Mouse (Mus musculus) stomach, embryonic 14.5 days (tissue): ENCODE data around the gene Mid1. TPM values are rescaled to one million over a fixed set of nuclear protein-coding genes. Genes with fewer than 3 reads are reported as not detected.

Source experiments
- ATAC-seq: fragments of 200-750 bp; cut with Nextera tagmentation; 2 replicates; pipeline ENCODE4 v1.8.0; 2017; ENCODE audit warnings: low read depth, moderate TSS enrichment; ENCODE audit not compliant: insufficient number of reproducible peaks, insufficient read depth, low FRiP score
- H3K27ac ChIP-seq: fragments of 300-500 bp; sonication (generic); 2 replicates; pipeline ENCODE4 v1.5.1; 2014; ENCODE audit warnings: mild to moderate bottlenecking, low read length, moderate library complexity, mixed read lengths
- H3K27me3 ChIP-seq: fragments of 300-500 bp; sonication (generic); 2 replicates; pipeline ENCODE4 v1.6.1; 2014; ENCODE audit warnings: low read length, control low read depth, mixed read lengths; ENCODE audit not compliant: control insufficient read depth, insufficient read depth
- H3K36me3 ChIP-seq: fragments of 300-500 bp; sonication (generic); 2 replicates; pipeline ENCODE4 v1.6.1; 2014; ENCODE audit warnings: mild to moderate bottlenecking, control low read depth, low read length, moderate library complexity, mixed read lengths; ENCODE audit not compliant: control insufficient read depth, insufficient read depth
- H3K4me1 ChIP-seq: fragments of 300-500 bp; sonication (generic); 2 replicates; pipeline ENCODE4 v1.6.1; 2014; ENCODE audit warnings: low read length, control low read depth, mixed read lengths; ENCODE audit not compliant: control insufficient read depth, insufficient read depth
- H3K4me2 ChIP-seq: fragments of 300-500 bp; sonication (generic); replicated peaks from 2 replicates; pipeline ENCODE4 v1.6.1; 2014; ENCODE audit warnings: low read depth, low read length, control low read depth
- H3K4me3 ChIP-seq: fragments of 300-500 bp; sonication (generic); 2 replicates; pipeline ENCODE4 v1.5.1; 2014; ENCODE audit warnings: low read depth, low read length, control low read depth
- H3K9ac ChIP-seq: fragments of 300-500 bp; sonication (generic); replicated peaks from 2 replicates; pipeline ENCODE4 v1.6.1; 2014; ENCODE audit warnings: low read depth, mild to moderate bottlenecking, control low read depth, low read length, moderate library complexity, mixed read lengths
- H3K9me3 ChIP-seq: fragments of 300-500 bp; sonication (generic); 2 replicates; pipeline ENCODE4 v1.6.1; 2016; ENCODE audit warnings: low read depth, low read length, control low read depth; ENCODE audit not compliant: control insufficient read depth
- WGBS: fragments of 180-500 bp; shearing (Covaris S2); extraction: QIAGEN DNeasy Blood & Tissue Kit; methylation state at CpG from one replicate; pipeline ENCODE4 v1.1.7; 2014; 5-methylcytosine and 5-hydroxymethylcytosine counted together
- polyA plus RNA-seq: library from polyadenylated mRNA; unstranded; fragments of >200 nt; fragmentation: Nextera tagmentation; extraction: Ambion mirVana; gene quantifications from 2 replicates; pipeline ENCODE4 v1.2.1, GENCODE M21; 2014

Mid1 gene
- polyA plus RNA-seq, 1 experiment from 2014 or later, result 14.4 TPM

DNA sequence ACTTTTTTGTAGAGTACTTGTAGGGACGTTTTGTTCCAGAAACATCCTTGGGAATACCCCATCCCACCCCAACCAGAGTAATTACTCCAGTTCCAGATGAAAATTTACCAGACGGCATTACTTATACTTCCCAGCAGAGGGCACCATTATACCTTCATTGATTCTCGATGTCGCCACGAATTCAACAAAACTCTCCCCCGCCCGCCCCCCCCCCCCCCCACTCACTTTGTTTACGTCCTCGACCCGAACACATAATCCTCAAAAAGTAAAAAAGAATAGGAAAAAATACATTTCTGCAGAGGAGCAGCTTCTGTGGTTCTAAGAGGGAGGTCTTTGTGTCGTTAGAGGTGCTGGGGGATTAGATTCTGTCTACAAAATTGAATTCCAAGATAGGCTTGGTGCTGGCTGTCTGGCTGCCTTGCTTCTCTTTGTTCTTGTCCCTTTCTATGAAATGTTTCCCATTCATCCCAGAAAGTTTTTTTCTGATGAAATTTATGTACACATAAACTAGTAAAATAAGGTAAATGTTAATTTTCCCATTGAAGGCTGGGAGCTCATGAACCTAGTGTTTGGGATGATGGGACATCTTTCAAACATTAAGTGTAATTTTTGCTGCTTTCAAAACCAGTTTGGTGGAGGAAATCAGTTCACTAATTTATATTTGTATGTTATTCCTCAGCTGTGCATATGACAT lies 114.1 kb downstream of the Mid1 start:
- H3K4me1 ChIP-seq, result no peaks in the 10 kb centered on the region
- H3K27ac ChIP-seq, result no peak overlapping the region
- H3K36me3 ChIP-seq, result no peaks in the 10 kb centered on the region
- H3K4me3 ChIP-seq, result peak overlapping the region; percentile 11; the same call in 1 of the 2 replicates
- H3K4me2 ChIP-seq, result no peak overlapping the region
- no peak for ATAC-seq
- no peaks in the 10 kb centered on the region for H3K27me3 ChIP-seq
- H3K9me3 ChIP-seq, result no peaks in the 10 kb centered on the region
- H3K9ac ChIP-seq, result no peak overlapping the region
- WGBS, result 9% methylated on average over 9 of the region's 11 CpGs

DNA sequence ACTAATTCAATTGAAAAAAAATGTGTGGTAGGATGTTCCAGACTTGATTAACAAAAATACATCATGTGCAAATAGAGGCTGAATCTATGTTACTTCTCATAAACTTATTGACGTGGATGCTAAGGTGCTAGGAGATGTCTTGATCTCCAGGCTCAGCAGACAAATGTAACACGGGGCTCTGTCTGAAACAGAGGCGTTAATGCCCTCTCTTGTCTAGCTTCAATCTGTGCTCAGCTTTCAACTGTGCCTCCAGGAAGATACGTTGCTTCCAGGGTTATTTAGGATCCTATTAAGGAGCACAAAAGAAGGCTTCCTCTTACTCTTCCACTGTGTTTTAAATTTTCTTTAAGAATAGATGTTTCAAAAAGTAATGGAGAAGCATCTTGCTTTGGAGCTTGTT lies 115.2 kb downstream of the Mid1 start:
- Histone ChIP-seq H3K4me1 (no peaks in the 10 kb centered on the region), H3K27ac (no peak overlapping the region), H3K9ac (no peak overlapping the region), H3K27me3 (no peaks in the 10 kb centered on the region), H3K9me3 (no peaks in the 10 kb centered on the region), H3K4me3 (no peak overlapping the region), H3K4me2 (no peak overlapping the region), H3K36me3 (no peaks in the 10 kb centered on the region)
- 65% methylated on average over 4 of the region's 4 CpGs for WGBS
- ATAC-seq, result no peak

DNA sequence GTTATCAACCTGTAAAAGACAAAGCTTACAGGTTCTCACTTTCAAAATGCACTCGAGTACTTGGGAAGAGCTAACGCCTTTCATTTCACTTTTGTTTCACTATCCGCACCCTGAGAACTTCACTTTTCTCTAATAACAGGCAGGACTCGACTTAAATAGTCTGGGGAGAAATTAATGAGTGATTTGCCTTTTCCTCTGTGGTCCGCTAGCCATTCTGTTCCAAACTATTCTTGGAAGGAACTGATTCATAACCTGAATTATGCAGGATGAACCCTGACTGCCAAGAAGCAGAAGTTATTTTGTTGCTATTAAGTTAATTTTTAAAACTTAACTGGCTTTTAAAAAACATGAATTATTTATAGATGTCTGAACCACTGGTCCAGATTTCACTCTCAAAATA lies 120.8 kb downstream of the Mid1 start:
- Histone ChIP-seq H3K4me3 (no peak overlapping the region), H3K4me1 (no peaks in the 10 kb centered on the region), H3K36me3 (no peaks in the 10 kb centered on the region), H3K4me2 (no peak overlapping the region), H3K27ac (no peak overlapping the region), H3K9ac (no peak overlapping the region), H3K27me3 (no peaks in the 10 kb centered on the region), H3K9me3 (no peaks in the 10 kb centered on the region)
- WGBS, result 62% methylated on average over 5 of the region's 5 CpGs
- no peak for ATAC-seq

DNA sequence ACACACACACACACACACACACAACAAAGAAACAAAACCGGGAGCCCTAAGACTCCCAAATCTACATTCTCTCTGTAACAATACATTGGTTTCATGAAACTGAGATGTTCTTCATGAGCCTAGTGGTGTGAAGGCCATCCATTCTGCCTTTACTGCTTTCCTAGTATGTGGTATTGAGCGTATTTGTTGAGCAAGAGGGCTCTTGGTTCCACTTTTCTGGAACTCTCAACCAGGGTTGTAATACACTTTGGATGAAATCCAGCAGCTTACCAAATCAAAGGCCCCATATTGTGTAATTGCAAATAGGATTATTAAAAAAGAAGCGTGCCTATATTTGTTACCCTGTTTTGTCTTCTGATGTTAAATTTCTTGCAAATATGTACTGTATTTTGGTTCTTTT lies 122.7 kb downstream of the Mid1 start:
- Histone ChIP-seq H3K9me3 (no peaks in the 10 kb centered on the region), H3K27ac (no peak overlapping the region), H3K27me3 (no peaks in the 10 kb centered on the region), H3K36me3 (no peaks in the 10 kb centered on the region), H3K4me2 (no peak overlapping the region), H3K4me3 (no peak overlapping the region), H3K9ac (no peak overlapping the region), H3K4me1 (no peaks in the 10 kb centered on the region)
- WGBS, result 79% methylated on average over 3 of the region's 3 CpGs
- no peak for ATAC-seq

DNA sequence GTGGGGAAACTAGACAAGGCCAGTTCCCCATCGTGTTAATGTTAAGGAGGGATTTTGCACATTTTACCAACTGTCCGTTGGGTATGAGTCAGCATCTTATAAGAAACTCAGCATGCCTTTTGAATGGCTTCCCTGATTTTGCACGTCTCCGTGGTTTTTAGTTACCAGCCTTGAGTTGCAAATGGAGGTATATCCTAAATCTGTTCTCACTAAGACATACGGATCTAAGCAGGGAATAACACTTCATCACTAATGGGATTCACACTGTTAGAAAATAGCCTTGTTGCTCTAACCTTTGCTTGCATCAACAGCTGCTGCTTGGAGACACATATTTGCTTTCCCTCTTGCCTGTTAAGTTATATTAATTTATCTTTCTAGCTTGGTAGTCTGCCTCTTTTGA lies 126.3 kb downstream of the Mid1 start:
- no peak for ATAC-seq
- no peak overlapping the region for H3K4me2 ChIP-seq
- 59% methylated on average over 5 of the region's 5 CpGs for WGBS

DNA sequence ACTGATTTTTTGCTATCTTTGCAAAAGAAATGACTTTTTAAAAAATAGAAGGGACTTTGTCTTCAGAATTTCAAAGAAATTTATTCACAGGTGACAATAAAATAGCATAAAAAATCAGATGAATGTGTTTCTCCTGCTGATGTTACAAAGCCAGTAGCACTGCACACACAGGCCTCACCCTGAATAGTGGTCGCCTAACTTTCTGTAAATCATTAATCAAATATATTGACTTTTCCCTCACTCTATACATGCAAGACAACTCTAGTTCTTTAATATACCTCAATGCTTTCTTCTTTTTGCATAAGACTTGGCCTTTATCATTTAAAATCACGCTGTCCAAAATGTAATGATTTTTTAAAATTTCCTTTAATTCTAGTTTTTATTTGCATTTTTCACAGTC lies 126.8 kb downstream of the Mid1 start:
- H3K4me3 ChIP-seq, result no peak overlapping the region
- H3K36me3 ChIP-seq, result no peaks in the 10 kb centered on the region
- H3K27me3 ChIP-seq, result no peaks in the 10 kb centered on the region
- no peaks in the 10 kb centered on the region for H3K9me3 ChIP-seq
- no peak for ATAC-seq
- H3K4me2 ChIP-seq, result no peak overlapping the region
- no peaks in the 10 kb centered on the region for H3K4me1 ChIP-seq
- no peak overlapping the region for H3K9ac ChIP-seq
- no peak overlapping the region for H3K27ac ChIP-seq
- 65% methylated on average over 2 of the region's 2 CpGs for WGBS

More for the DNA sequence above, 126.3 kb downstream of the Mid1 start:
- no peak overlapping the region for H3K9ac ChIP-seq
- H3K27me3 ChIP-seq, result no peaks in the 10 kb centered on the region
- no peak overlapping the region for H3K27ac ChIP-seq
- no peak overlapping the region for H3K4me3 ChIP-seq
- no peaks in the 10 kb centered on the region for H3K9me3 ChIP-seq
- no peaks in the 10 kb centered on the region for H3K36me3 ChIP-seq
- no peaks in the 10 kb centered on the region for H3K4me1 ChIP-seq

DNA sequence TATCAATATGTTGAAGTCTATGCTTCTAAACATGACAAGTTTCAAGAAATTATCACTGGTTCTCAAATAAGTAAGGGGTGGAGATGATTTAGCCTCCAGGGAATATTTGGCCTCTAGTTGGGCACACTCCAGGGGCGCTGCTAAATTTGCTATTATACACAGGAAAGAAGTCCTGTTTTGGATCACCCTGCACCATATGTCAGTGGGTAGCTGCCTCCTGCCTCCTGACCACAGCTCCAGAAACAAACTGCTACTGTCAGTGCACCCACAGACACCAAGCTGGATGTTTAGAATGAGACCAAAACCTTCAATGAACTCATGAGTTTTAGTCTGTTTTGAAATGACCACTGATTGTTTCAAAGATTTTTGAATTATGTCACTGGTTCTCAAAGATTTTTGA lies 128.7 kb downstream of the Mid1 start:
- Histone ChIP-seq H3K4me3 (no peak overlapping the region), H3K9me3 (no peaks in the 10 kb centered on the region), H3K27ac (no peak overlapping the region), H3K27me3 (no peaks in the 10 kb centered on the region), H3K36me3 (no peaks in the 10 kb centered on the region), H3K4me2 (no peak overlapping the region), H3K9ac (no peak overlapping the region), H3K4me1 (no peaks in the 10 kb centered on the region)
- ATAC-seq, result no peak
- WGBS, result 52% methylated on average over 1 of the region's 1 CpGs

DNA sequence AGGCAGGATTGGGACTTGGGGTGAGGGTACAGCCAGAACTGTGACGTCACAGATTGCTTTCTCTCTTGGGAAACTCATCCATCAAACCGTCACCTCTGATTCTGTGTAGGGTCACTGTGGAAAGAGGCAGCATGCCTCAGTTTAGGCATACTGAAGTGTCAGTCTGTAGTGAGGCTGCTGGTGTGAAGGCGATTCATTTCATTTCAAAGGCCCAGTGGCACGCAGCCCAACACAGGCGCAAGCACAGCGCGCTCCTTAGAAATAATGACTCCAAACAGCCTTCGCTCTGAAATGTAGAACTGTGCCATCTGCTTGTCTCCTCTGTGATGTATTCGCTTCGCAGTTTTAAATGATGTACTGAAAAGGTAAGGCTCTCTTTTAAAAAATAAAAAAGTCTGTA lies 141.9 kb downstream of the Mid1 start:
- Histone ChIP-seq H3K27me3 (no peaks in the 10 kb centered on the region), H3K9ac (no peak overlapping the region), H3K4me3 (no peak overlapping the region), H3K27ac (no peak overlapping the region), H3K9me3 (no peaks in the 10 kb centered on the region), H3K36me3 (no peaks in the 10 kb centered on the region), H3K4me2 (no peak overlapping the region), H3K4me1 (no peaks in the 10 kb centered on the region)
- WGBS, result 59% methylated on average over 10 of the region's 10 CpGs
- ATAC-seq, result no peak

DNA sequence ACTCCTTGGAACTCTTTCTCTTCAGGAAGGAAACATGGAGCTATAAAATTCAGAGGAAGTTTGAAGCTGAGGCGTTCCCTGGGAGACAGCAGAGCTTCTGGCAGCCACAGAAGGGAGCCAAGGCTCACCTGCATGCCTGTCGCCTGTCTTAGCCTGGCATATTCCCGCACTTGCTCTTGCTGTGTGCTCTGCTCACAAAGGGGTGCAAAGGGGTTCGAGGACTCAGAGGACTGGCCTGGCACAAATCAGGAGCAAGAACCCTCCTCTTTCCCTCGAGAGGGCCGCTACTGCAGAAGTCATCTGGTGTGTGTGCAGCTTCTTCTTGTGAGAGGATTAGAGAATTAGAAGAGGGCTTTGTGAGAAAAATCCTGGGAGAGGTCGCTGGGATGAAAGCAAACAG lies 142.7 kb downstream of the Mid1 start:
- WGBS, result 34% methylated on average over 7 of the region's 7 CpGs
- H3K27me3 ChIP-seq, result no peaks in the 10 kb centered on the region
- H3K4me2 ChIP-seq, result no peak overlapping the region
- no peaks in the 10 kb centered on the region for H3K4me1 ChIP-seq
- H3K36me3 ChIP-seq, result no peaks in the 10 kb centered on the region
- H3K27ac ChIP-seq, result no peak overlapping the region
- H3K9ac ChIP-seq, result no peak overlapping the region
- H3K4me3 ChIP-seq, result no peak overlapping the region
- no peak for ATAC-seq
- H3K9me3 ChIP-seq, result no peaks in the 10 kb centered on the region
